Mouse (Mus musculus) brain, embryonic 14.5 days (tissue): ENCODE measurements around the gene Mmel1.

ENCODE experiments used
- CTCF ChIP-seq: fragments of 200-500 bp; IDR thresholded peaks from 2 replicates; pipeline ENCODE4 v1.5.1; 2012; ENCODE audit warnings: inconsistent platforms, mild to moderate bottlenecking, moderate library complexity, borderline replicate concordance; ENCODE audit not compliant: insufficient read depth, insufficient read length; ENCODE audit errors: extremely low read depth
- POLR2A ChIP-seq: fragments of 200-500 bp; IDR thresholded peaks from 2 replicates; pipeline ENCODE4 v1.6.1; 2012; ENCODE audit warnings: mild to moderate bottlenecking, inconsistent platforms, borderline replicate concordance; ENCODE audit not compliant: poor library complexity, insufficient read depth, insufficient read length, severe bottlenecking; ENCODE audit errors: extremely low read depth

- TF ChIP-seq CTCF (peak; percentile 84), POLR2A (no peak)
Observed at GRCm38 (mm10) chr4:154837170-154837569, 32.2 kb upstream of the Mmel1 start, which contains the start of gene Ttc34.
